Mouse (Mus musculus): ENCODE results near the gene Cort.

DNA sequence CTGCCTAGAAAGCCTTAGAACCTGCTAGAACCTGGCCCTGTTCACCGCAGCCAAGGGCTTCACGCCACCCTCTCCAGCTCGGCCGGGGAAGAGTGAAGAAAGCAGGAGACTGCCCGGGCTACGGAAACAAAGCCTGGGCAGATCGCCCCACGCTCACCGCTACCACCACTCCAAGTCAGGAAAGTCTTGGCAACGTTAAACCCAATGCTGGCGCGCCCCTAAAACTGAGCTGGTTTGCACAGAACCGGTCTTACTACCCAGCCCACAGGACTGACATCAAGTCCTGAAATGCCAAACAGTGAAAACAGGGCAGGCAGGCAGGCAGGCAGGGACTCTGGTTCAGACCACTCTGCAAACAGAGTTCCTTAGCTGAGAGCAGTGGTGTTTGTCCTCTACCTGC, 51.5 kb downstream of the Cort start:
- TF ChIP-seq CTCF (IDR thresholded peaks at IDR 0.05; ENCODE audit: low read depth, low read length), result no peak
- no peak for TF ChIP-seq POLR2A (IDR thresholded peaks at IDR 0.05; ENCODE audit: borderline replicate concordance, low read depth, low read length)

All from bone marrow macrophage, adult 2 months (primary cell).